Mouse (Mus musculus): ENCODE data around the gene Snx19.

- no peak for TF ChIP-seq POLR2A (IDR thresholded peaks at IDR 0.05; ENCODE audit: borderline replicate concordance, insufficient read depth, low read length)
- no peak for TF ChIP-seq CTCF (IDR thresholded peaks at IDR 0.05; ENCODE audit: borderline replicate concordance, insufficient read depth, low read depth, low read length)
These were observed 53.1 kb downstream of the Snx19 start for GRCm38 (mm10) chr9:30480043-30480442.
